Mouse (Mus musculus): ENCODE results near the gene Mtrex. TPM values are rescaled to one million over a fixed set of nuclear protein-coding genes. Genes with fewer than 3 reads are reported as not detected.
A peak's percentile ranks its signal among the peaks of the same experiment; 100 is the strongest.

Gene Mtrex
- total and polyA plus RNA-seq, 2 experiments from 2014 or later: 24.2 to 40.5 TPM

DNA sequence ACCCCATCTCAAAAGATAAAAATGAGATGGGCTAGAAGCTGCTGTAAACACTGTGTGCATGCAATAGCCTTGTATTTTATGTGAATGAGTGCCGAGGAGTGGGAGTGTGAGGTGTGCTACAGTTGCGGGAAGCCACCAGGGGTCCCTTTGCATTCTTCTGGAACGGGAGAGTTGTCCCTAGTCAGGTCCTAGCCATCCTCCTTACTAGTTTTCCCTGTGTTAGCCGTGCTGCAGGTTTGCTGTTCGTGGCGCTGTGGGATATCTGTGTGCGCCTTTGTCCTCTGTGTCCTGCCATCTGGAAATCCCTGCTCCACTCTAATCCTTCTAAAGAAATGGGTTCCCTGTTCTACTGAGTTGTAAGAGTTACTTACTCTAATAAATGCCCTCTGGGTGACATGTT, 69.3 kb downstream of the Mtrex start:
- Histone ChIP-seq H3K27ac (ENCODE audit: low read depth, low read length) (no peak overlapping the region), H3K4me2 (ENCODE audit: low read depth, low read length, poor library complexity, severe bottlenecking) (no peak overlapping the region), H3K4me3 (ENCODE audit: low read depth, low read length) (no peak overlapping the region), H3K9me3 (ENCODE audit: low read length) (no peaks in the 10 kb centered on the region), H3K9ac (replicated peaks; ENCODE audit: low read length, poor library complexity, severe bottlenecking) (no peak overlapping the region), H3K36me3 (ENCODE audit: insufficient read depth, low read length) (peaks cover 13% of the 10 kb centered on the region), H3K27me3 (ENCODE audit: insufficient read depth, low read length) (no peaks in the 10 kb centered on the region), H3K4me1 (ENCODE audit: insufficient read depth, low read length) (no peaks in the 10 kb centered on the region)
- no peak for TF ChIP-seq CTCF (IDR thresholded peaks at IDR 0.05)
- DNase-seq (ENCODE audit: low spot score): no peak
- ATAC-seq (ENCODE audit: low FRiP score): no peak
- 67% methylated on average over 7 of the region's 7 CpGs for WGBS

DNA sequence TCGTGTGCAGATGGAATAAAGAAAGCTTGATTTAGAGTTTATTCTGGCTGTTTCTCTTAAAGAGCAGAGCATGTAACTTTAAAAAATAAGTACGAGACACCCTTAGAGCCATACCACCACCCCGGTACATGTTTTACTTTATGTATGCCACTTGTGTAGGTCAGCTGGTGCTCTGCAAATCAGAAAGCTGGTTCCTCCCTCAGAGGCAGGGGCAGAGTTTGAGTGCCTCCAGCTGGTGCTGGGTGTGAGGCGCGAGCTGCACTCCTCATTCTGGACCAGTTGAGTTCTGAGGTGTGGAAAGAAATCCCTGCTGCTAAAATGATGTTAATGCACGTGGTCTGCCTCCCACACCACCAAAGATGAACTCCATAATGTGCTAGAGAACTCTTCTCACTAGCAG, 72.8 kb downstream of the Mtrex start:
- no peak for DNase-seq (ENCODE audit: low spot score)

DNA sequence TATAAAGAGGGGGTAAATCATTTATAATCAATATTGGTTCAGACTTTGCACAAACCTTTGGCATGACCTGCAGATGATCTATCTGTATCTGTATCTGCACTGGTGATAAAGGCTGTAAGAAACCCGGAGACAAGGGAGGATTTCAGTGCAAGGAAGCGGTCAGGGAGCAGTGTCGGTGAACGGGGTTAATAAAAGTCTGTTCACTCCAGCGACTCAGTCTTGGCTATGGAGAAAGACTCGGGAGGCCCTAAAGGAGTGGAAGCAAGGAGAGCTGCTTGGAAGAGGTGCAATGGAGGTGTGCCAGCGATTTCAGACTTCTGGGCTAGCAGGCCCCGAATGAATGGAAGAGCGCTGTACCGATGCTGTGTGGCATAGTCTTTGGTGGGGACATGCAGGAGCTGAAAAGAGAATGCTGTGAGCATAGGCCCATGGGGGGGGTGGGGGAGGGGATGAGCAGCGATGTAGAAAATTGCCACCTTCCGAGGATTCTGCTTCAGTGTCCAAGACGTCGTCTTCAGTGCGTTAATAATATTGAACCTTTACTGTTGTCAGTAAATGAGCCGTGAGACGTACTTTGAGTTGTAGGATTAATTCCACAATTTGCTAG, 73.4 kb downstream of the Mtrex start:
- WGBS: 48% methylated on average over 17 of the region's 17 CpGs
- DNase-seq (ENCODE audit: low spot score): no peak
- no peaks in the 10 kb centered on the region for H3K27me3 ChIP-seq (ENCODE audit: insufficient read depth, low read length)
- H3K4me1 ChIP-seq (ENCODE audit: insufficient read depth, low read length): no peaks in the 10 kb centered on the region
- H3K4me2 ChIP-seq (ENCODE audit: low read depth, low read length, poor library complexity, severe bottlenecking): no peak overlapping the region
- no peak overlapping the region for H3K27ac ChIP-seq (ENCODE audit: low read depth, low read length)
- peaks cover 6% of the 10 kb centered on the region; the same call in 1 of the 2 replicates for H3K36me3 ChIP-seq (ENCODE audit: insufficient read depth, low read length)
- no peak for ATAC-seq (ENCODE audit: low FRiP score)
- no peak overlapping the region for H3K4me3 ChIP-seq (ENCODE audit: low read depth, low read length)
- no peak for TF ChIP-seq CTCF (IDR thresholded peaks at IDR 0.05)
- H3K9ac ChIP-seq (replicated peaks; ENCODE audit: low read length, poor library complexity, severe bottlenecking): no peak overlapping the region
- H3K9me3 ChIP-seq (ENCODE audit: low read length): no peaks in the 10 kb centered on the region

More for the DNA sequence above, 72.8 kb downstream of the Mtrex start:
- Histone ChIP-seq H3K9me3 (ENCODE audit: low read length) (no peaks in the 10 kb centered on the region), H3K4me2 (ENCODE audit: low read depth, low read length, poor library complexity, severe bottlenecking) (no peak overlapping the region), H3K36me3 (ENCODE audit: insufficient read depth, low read length) (peaks cover 7% of the 10 kb centered on the region), H3K4me3 (ENCODE audit: low read depth, low read length) (no peak overlapping the region), H3K27ac (ENCODE audit: low read depth, low read length) (no peak overlapping the region), H3K27me3 (ENCODE audit: insufficient read depth, low read length) (no peaks in the 10 kb centered on the region), H3K9ac (replicated peaks; ENCODE audit: low read length, poor library complexity, severe bottlenecking) (no peak overlapping the region), H3K4me1 (ENCODE audit: insufficient read depth, low read length) (no peaks in the 10 kb centered on the region)
- 75% methylated on average over 6 of the region's 6 CpGs for WGBS
- no peak for ATAC-seq (ENCODE audit: low FRiP score)
- peak; percentile 12; the same call in 1 of the 2 replicates for TF ChIP-seq CTCF (IDR thresholded peaks at IDR 0.05)

DNA sequence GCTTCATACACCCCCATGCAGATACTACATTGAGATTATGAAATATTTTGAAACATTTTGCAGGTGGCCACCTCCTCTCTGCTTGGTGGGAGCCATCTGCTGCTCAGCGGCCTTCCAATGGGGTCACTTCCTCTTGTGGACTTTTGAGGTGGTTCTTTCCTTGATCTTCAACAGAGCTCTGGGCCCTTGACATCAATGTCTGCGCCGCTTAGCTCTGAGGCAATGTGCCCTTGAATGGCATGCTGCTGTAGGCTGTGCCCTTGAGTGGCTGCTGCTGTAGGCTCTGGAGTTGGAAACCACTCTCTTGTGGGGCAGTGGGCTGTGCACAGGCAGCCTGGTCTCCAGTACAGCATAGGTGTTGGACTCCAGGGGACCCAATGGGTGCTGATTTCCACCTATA, 81.3 kb downstream of the Mtrex start:
- TF ChIP-seq CTCF (IDR thresholded peaks at IDR 0.05): no peak
- Histone ChIP-seq H3K9me3 (ENCODE audit: low read length) (no peaks in the 10 kb centered on the region), H3K4me1 (ENCODE audit: insufficient read depth, low read length) (no peaks in the 10 kb centered on the region), H3K9ac (replicated peaks; ENCODE audit: low read length, poor library complexity, severe bottlenecking) (no peak overlapping the region), H3K27me3 (ENCODE audit: insufficient read depth, low read length) (no peaks in the 10 kb centered on the region), H3K4me2 (ENCODE audit: low read depth, low read length, poor library complexity, severe bottlenecking) (no peak overlapping the region), H3K36me3 (ENCODE audit: insufficient read depth, low read length) (no peaks in the 10 kb centered on the region), H3K4me3 (ENCODE audit: low read depth, low read length) (no peak overlapping the region), H3K27ac (ENCODE audit: low read depth, low read length) (no peak overlapping the region)
- WGBS: 99% methylated on average over 3 of the region's 3 CpGs
- ATAC-seq (ENCODE audit: low FRiP score) (no peak), DNase-seq (ENCODE audit: low spot score) (no peak)

DNA sequence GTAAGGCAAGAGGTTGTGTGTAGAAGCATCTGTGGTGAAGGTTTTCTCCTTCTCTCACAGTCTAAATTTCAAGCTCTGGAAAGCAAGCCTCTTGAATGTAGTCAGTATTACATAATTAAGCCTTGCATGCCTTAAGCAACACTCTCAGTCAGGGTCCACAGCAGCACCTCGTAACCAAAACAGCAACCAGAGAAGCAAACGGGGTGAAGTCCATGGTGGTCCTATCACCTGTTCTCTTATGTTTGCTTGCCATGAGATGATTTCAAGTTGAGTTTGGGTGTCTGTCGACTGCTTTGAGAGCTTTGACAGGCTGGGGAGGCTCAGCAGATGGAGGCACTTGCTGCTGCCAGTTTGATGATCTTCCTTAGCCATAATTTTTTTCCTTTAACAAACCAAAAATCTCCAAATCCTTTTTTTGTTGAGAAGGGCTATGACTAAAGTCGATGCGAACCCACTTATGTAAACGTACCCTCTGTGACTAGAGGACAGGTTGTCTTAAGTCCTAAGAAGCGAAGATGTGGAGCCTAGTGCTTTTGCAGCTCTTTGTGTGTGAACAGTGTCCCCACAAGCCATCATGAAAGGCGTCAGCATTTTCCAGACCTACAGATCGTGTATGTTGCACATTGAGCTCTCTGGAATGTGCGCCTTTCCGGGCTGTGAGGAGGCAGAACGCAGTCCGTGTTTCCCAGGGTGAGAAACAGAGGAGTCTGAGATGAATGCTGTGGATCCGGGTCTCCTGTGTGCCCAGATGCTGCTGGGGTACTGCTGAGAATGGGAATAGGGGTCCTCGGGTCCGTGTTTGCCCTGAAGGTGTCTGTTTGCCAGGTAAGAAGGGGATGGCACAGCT, 86.7 kb downstream of the Mtrex start:
- Histone ChIP-seq H3K4me2 (ENCODE audit: low read depth, low read length, poor library complexity, severe bottlenecking) (no peak overlapping the region), H3K27ac (ENCODE audit: low read depth, low read length) (no peak overlapping the region), H3K36me3 (ENCODE audit: insufficient read depth, low read length) (no peaks in the 10 kb centered on the region), H3K4me1 (ENCODE audit: insufficient read depth, low read length) (no peaks in the 10 kb centered on the region), H3K9me3 (ENCODE audit: low read length) (no peaks in the 10 kb centered on the region), H3K4me3 (ENCODE audit: low read depth, low read length) (no peak overlapping the region), H3K9ac (replicated peaks; ENCODE audit: low read length, poor library complexity, severe bottlenecking) (no peak overlapping the region), H3K27me3 (ENCODE audit: insufficient read depth, low read length) (no peaks in the 10 kb centered on the region)
- DNase-seq (ENCODE audit: low spot score): no peak
- TF ChIP-seq CTCF (IDR thresholded peaks at IDR 0.05): no peak
- 89% methylated on average over 16 of the region's 16 CpGs for WGBS
- no peak for ATAC-seq (ENCODE audit: low FRiP score)

DNA sequence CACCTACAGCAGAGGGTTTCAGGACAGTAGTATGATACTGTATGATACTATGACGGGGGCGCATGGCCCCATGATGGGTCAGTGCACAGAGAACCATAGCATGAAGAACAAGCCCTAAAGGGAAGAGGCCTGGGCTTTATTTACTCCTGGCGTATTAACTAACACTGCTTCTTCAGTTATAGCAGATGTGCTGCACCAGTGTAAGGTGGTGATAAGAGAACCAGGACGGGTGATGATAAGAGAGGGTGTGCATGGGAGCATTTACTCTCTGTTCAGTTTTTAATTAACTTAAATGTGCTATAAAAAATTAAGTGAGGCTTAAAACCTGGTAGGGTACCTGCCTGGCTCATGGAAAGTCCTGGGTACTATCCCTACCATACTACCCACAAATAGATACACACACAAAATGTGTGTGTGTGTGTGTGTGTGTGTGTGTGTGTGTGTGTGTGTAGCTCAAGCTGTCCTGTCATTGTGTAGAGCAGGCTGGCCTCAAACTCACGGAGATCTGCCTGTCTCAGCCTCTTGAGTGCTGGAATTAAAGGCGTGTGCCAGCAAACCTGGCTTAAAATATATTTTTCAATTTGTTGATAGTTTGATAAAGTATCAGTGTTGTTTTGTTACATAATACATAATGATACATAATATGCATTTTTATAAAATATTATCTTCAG, 88.5 kb downstream of the Mtrex start:
- H3K27me3 ChIP-seq (ENCODE audit: insufficient read depth, low read length): no peaks in the 10 kb centered on the region
- H3K4me3 ChIP-seq (ENCODE audit: low read depth, low read length): no peak overlapping the region
- no peak overlapping the region for H3K27ac ChIP-seq (ENCODE audit: low read depth, low read length)
- H3K9me3 ChIP-seq (ENCODE audit: low read length): no peaks in the 10 kb centered on the region
- H3K9ac ChIP-seq (replicated peaks; ENCODE audit: low read length, poor library complexity, severe bottlenecking): no peak overlapping the region
- no peak for TF ChIP-seq CTCF (IDR thresholded peaks at IDR 0.05)
- H3K36me3 ChIP-seq (ENCODE audit: insufficient read depth, low read length): no peaks in the 10 kb centered on the region
- no peak for ATAC-seq (ENCODE audit: low FRiP score)
- no peak for DNase-seq (ENCODE audit: low spot score)
- WGBS: 93% methylated on average over 6 of the region's 6 CpGs
- H3K4me1 ChIP-seq (ENCODE audit: insufficient read depth, low read length): no peaks in the 10 kb centered on the region
- no peak overlapping the region for H3K4me2 ChIP-seq (ENCODE audit: low read depth, low read length, poor library complexity, severe bottlenecking)
